Mouse (Mus musculus) liver, adult 2 months (tissue): ENCODE results near the gene Lmntd1.

Experiments used
- CTCF ChIP-seq: fragments of 200-500 bp; IDR thresholded peaks from 2 replicates; pipeline ENCODE4 v1.5.1; 2011; ENCODE audit warnings: low read depth, low read length, control low read depth
- POLR2A ChIP-seq: fragments of 200-500 bp; IDR thresholded peaks from 2 replicates; pipeline ENCODE4 v1.6.1; 2011; ENCODE audit warnings: low read length, control low read depth; ENCODE audit not compliant: insufficient read depth; ENCODE audit errors: extremely low read depth

DNA sequence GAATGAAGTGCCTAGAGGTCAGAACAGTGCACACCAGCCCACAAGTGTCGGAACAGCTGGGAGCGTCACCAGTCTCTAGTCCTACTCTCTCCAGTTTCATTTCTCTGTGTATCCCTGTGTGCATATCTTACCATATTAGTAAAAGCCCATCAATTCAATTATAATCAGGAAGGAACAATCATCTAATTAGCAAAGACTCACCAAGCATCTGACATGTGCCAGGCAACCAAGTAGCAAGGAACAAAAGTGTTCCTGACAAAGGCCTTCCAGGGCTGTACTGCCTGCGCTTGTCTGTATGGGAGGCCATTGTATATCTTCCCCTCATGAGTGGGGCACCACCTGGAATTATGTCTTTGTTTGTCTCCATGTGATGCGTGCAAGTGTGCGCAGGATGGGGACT lies 3.2 kb downstream of the Lmntd1 start:
- TF ChIP-seq CTCF (no peak), POLR2A (no peak)
